Mouse (Mus musculus): Measurements from ENCODE around the gene Gabbr2.

Gene Gabbr2

DNA sequence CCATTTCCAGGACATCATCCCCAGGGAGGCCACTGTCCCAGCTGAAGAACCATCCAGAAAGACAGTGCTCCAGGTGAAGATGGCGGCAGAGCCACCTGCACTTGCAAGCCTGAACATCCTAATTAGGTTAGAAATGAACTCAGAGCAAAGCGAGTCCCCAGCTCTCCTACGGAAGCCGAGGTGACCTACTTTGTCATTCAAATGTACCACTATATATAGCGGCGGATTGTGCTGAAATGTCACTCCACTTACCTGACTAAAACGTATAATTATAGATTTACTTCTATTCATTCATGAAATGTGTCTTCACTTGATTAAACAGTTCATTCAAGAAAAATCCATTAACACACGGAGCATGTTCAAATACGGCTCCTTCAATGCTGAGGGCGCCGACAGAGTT is 170.0 kb downstream of the Gabbr2 start:
- no peak for DNase-seq (ENCODE audit: low spot score)

DNA sequence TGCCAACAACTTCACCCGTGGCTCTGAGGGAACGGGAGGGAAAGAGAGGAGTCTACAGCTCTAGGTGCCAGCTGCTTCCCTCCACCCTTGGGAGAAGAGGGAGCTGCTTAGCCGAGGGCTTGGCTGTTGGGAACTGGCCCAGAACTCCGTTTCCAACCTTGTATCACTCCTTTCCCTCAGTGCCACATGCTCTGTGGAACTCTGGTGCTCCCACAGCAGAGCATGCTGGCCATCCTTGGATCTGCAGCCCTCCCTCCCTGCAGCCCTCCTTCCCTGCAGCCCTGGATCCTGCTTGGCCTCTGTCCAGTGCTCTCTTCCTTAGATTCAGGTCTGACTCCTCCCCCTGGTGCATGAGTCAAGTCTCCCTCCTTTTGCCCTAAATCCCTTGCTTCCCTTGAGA is 176.7 kb downstream of the Gabbr2 start:
- DNase-seq (ENCODE audit: low spot score) = no peak

DNA sequence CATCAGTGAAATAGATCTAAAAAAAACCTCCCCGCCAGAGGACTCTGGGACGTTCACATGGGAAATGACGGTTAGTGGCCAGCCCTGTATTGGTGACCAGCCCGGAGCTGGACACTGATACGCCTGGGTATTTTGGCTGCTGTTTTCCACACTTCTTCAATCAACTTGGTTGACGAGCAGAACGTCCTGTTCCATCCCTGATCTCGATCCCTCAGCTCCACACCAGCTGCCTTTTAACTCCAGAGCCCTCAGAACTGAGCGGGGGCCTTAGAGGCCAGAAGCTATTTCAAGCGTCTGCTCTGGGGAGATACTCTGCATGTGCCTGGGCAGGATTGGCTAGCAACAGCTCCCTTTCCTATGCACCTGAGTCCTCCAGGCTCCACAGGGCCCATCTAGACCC is 177.4 kb downstream of the Gabbr2 start:
- no peak for DNase-seq (ENCODE audit: low spot score)

DNA sequence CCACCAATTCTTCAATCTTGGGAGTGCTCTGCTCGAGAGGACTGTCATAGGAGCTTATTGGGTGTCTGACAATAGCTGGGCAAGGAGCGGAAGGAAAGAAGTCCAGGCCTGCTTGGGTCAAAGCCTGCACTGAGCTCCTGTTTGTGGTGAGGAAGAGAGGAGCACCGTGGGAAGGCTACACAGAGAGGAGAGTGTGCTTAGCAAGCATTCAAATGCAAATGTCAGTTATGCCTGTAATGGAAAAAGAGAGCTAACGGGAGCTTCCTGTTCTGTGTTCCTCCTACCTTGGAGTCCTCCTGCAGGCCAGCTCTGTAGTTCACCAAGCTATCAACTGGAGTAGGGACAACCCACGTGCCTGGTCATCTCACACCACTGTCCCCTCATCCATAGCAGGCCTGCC is 180.5 kb downstream of the Gabbr2 start:
- no peak for DNase-seq (ENCODE audit: low spot score)

DNA sequence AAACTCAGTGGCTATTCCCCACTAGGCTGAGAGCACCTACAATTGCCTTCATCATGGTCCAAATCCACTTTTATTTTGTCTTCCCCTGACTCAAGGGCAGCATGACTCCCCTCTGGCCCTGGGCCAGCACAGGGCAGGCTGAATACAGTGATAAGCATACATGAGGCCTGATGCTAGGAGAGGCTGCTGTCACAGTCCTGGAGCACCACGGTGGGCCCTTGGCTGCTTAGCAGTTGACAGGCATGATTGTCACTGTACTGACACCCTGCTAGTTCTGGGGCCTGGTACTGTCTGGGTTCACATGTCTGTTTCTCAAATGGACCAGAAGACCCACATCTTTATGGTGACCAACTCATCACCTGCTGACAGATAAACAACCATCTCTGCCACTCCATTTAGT is 184.8 kb downstream of the Gabbr2 start:
- DNase-seq (ENCODE audit: low spot score) = peak; percentile 24

DNA sequence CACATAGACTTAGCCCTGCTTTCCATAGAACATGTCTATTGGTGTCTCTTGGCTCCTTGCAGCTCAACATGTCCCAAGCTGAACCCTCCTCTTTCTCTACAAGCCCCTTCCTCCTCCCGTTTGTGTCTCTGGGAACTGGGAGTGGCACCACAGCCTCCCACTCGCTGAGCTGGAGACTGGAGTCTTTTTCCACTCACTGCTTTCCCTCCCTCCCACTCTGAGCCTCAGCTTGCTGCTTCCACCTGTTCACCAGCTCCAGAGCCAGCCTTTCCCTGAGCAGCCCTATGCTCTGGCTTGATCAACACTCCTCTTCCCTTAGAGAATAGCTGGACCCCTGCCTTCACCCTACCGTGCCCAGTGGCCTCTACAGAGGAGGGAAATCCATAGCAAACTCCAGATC is 185.8 kb downstream of the Gabbr2 start:
- no peak for DNase-seq (ENCODE audit: low spot score)

DNA sequence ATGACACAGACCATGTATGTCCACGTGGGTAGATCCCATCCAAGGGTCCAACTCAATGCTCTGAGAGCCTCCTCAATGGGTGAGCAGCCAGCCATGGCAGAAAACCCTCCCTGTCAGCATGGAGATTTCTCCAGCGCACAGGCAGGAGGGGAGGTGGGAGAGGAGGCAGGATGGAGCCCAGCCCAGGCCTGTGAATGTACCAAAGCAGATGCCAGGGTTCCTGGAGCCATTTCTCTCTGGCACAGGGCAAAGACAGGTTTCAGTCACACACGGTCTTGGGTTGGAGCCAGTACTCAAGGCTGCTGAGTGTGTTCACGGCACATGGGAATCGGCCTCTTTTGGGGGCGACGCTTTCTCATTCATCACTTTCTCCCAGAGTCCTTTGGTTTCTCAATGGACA is 189.3 kb downstream of the Gabbr2 start:
- no peak for DNase-seq (ENCODE audit: low spot score)

DNA sequence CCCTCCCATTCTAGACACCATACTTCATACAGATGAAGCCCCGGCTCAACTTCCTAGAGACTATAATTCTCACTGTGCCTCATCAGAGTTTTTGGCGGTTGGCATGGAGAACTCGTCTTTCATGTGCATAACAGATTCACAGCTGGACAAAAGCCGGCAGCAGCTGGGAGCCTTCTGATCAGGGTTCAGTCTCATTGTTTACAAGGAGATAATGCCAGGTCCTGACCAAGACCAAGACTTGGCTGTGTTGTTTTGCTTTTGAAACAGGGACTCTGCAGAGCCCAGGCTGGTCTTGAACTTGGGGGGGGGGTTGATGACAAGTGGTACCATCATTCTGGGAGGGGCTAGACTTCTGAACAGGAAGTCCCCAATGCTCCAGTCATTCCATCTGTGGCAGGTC is 191.8 kb downstream of the Gabbr2 start:
- DNase-seq (ENCODE audit: low spot score) = no peak

DNA sequence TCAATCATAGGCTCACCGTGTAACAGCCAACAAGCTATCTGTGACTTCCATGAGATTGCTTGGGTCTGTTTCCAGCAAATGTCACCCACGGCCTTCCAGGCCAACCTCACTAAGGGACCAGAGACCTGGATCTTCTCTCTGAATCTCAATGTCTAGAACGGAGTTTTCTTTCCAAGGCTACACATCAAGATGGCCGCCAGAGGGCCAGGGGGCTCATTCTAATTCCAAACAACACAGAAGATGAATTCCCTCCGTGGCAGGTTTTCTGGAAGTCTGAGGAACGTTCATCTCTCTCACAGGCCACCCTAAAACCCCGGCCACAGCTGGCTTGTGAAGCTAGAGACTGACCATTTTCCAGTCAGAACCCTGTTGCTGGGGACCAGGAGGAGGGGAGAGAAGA is 196.0 kb downstream of the Gabbr2 start:
- peak; percentile 37 for DNase-seq (ENCODE audit: low spot score)

DNA sequence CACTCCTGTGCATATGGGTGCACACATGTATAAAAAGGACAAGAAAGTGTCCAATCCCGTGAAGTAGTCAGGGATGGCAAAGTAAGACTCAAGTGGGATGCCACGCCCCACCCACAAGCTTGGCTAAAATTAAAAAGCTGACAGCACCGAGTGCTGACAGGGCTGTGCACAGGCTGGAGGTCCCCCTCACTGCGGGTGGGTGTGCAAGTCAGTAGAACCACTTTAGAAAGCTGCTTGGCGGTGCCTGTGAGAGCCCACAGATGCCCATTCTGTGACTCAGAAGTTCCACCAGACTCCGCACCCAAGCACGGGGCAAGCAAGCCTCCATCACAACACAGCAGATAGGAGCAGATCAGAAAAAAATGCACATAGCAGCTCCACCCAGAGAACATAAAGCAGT is 197.1 kb downstream of the Gabbr2 start:
- DNase-seq (ENCODE audit: low spot score) = no peak

DNA sequence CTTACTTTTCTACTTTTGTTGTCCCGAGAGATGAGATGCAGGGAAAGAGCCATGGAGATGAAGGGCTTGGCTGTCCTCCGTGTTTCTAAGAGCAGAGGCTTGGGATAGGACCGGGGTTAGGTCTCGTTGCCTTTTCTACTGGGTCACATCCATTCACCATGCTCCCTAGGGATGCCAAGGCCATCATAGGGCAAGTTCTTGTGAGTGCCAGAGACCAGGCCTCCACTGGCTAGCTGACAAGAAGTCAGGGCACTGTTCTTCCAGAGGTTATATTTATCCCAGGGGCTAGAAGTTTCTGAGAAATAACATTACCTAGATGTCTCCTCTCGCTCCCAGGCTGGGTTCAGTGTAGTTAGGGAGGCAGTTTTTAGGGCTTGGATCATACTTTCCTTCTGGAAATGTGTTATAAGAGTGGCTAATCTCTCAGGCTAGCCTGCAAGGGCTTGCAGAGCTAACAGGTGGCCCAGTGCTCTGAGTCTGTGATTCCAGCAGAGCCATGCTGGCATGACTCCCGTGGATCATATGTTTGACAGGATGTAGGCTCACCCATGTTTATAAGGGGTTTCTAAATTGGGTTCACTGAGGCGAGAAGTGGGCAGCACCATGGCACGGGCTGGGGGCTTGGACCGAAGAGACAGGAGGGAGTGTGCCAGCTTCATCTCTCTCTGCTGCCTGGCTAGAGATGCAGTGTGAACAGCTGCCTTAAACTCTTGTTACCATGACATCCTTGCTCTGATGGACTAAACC is 199.2 kb downstream of the Gabbr2 start:
- no peak for DNase-seq (ENCODE audit: low spot score)

DNA sequence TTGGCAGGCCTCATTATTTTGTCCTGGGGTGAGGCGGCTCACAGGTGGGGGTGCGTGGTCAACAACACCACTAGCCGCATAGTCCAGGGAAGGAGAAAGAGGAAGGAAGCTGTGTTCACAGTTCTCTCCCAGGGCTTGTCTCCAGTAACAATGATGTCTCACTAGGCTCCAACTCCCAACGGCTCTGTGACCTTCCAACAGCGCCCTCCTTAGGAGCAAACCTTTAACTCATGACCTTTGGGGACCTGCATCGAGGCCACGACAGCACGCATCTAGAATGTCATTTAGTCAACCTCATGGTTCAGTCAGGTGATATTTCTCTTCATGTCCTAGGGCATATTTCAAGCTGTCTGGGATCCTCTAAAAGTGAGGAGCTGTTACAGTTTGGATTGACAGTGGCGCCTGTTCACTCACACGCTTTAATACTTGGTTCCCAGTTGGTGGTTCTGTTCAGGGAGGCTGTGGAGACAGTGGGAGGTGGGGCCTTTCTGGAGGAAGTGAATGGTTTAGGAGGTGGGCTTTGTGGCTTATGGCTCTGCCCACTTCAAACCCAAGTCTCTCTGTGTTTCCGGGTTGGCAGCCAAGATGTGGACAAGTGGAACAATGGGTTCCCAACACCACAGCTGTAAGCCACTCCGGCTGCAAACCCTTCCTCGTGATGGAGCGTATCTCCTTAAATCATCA is 200.3 kb downstream of the Gabbr2 start:
- no peak for DNase-seq (ENCODE audit: low spot score)

DNA sequence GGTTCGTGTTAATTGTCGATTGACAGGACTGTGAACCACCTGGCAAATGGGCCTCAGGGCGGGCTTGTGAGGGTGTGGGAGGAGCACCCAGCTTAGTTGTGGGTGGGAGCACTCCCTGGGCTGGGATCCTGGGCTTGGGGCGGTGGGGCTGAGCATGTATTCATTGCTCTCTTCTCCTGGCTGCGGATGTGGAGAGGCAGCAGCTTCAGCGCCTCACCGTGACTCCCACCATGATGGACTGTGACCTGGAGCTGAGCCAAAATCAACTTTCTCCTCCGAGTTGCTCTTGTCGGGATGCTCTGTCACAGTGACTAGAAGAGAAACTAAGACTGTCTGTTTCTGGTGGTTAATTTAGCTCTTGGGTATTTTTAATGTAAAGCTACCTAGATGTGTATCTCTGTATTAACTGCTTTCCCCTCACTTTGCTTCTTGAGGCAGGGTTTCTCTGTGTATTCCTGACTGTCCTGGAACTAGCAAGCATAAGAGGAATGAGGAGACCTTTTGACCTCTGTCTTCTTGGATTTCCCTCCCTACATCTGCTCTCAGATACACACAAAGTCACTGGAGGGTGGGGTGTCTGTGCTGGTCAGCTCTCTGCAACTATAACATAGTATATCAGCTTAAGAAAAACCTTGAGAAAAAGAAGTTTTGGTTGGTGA is 200.9 kb downstream of the Gabbr2 start:
- no peak for DNase-seq (ENCODE audit: low spot score)

DNA sequence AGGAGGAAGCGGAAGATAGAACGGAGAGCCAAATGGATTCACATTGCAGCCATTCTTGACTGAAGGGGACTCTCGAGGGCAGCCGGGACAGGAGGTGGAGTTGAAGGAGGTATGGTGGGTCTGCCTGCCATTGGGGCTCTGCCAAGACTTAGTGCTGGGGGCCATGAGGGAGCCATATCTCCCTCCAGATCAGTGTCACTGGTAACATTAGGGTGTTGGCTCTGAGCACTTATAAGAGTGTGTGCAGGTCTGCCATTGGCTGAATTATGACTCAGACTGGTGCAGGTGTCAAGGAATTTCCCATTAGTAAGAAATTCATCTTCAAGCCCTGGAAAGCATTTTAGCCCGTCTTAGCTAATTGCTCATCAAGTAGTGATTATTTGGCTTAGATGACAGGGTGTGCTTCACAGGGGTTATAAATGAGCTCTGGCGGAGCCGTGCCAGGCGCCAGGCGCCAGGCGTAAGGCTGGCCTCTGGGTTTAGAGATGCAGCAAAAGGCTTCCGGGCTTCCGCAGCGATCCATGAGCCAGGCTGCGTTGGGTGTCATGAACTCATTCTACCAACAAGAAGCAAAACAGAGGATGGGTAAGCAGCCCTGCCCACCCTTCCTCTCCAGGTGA is 207.1 kb downstream of the Gabbr2 start:
- no peak for DNase-seq (ENCODE audit: low spot score)

DNA sequence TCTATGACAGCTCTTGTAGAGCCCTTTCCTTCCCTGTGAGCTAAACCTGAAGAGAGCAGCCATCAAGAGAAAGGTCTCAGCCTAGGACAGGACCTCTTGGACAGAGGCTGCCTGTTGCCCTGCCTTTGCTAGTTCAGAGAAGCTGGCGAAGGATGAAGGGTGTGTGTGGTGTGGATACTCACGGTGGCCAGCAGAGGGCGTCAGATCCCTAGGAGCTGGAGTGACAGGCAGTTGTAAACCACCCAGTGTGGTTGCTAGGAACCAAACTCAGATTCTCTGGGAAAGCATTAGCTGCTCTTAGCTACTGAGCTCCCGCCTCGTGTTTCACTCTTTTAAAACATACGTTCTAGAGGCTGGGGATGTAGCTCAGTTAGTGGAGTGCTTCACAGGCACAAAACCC is 210.6 kb downstream of the Gabbr2 start:
- DNase-seq (ENCODE audit: low spot score) = no peak

DNA sequence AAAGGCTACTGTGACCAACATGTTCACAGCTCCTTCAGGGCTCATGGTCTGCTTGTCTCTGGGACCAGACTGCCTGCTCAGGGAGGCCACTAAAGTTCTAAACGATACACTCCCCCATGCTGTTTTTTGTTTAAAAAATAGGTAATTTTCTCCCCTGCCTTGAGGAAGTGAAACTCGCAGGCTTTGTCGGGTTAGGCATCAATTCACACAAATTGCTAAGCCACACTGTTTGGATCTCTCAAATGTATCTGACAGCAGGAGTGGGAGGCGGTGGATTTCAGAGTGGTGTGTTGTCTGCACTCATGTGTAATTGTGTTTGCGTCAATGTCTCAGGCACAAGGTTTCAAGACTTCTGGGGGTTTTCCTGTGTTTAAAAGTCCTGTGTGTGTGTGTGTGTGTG is 215.7 kb downstream of the Gabbr2 start:
- no peak for DNase-seq (ENCODE audit: low spot score)

DNA sequence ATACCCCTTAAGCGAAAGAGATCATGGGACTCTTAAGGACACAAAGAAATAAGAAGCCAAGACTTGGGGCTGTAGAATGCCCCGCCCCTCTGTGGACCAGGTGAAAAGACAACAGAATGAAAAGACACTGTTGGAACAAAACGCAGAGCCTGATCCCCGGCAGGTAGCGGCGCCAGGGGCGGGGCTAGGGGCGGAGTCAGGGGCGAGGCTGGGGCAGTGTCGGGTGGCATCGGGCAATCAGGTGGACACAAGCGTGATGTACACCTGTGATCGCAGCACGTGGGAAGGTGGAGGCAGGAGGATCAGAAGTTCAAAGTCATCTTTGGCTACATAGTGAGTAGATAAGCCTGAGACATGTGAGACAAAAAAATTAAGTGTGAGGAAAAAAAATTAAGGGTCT is 217.0 kb downstream of the Gabbr2 start:
- DNase-seq (ENCODE audit: low spot score) = no peak

DNA sequence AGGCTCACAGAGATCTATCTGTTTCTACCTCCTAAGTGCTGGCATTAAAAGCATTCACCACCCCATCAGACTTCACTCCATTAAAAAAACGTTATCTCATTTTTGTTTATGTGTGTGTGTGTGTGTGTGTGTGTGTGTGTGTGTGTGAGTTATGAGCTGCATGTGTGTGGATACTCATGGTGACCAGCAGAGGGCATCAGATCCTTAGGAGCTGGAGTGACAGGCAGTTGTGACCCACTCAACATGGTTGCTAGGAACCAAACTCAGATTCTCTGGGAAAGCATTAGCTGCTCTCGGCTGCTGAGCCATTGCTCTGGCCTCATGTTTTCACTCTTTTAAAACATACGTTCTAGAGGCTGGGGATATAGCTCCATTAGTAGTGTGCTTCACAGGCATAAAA is 218.4 kb downstream of the Gabbr2 start:
- DNase-seq (ENCODE audit: low spot score) = no peak

DNA sequence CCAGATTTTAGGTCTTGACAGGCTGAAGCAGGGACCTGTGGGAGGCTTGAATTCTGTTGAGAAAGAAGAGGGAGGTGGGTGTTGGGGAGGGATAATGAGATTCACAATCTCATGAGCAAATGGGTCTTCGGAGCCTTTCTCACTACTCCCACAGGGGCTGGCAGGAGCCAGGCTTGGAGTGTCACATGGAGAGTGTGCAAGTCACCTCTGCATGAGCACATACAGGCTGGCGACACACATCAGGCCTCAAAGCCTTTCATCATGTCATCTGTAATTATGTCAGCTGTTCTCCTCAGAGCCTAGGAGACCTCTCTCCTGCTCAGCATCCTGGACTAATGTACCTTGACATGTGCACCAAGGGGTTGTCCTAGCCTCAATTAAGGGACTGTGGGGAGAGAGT is 219.1 kb downstream of the Gabbr2 start:
- no peak for DNase-seq (ENCODE audit: low spot score)

DNA sequence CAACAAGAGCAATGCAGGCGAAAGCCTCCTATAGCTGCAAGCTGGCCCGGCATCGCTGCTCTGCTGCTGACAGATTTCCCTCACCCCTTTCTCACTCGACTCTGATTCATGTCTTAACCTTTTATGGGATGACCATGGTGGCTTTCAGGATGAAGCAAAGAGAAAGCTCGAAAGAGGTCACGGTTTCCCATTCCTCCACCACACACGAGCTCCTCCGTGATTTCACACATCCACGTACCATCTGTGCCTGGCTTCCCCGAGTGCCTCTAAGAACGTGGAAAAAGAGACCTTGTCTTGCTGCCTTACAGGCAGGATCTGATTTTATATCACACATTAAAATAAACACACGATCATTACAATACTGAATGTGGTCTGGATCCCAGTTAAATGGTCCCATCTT is 220.6 kb downstream of the Gabbr2 start:
- no peak for DNase-seq (ENCODE audit: low spot score)

DNA sequence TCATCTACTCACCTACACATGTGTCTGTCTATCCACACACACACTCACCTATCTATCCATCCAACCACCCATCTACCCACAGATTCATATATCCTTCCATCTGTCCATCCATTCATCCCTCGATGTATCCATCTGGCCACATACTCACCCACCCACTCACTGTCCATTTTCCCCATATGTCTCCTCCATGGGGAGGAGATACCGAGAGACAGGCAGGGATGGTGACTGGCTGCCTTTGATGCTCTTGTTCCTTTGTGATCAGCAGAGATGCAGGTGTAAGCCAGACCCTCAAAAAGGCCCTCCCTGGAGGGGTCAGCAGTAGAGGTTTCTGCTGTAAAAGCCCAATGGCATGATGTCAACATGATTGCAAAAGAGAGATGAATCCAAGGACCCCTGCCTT is 221.0 kb downstream of the Gabbr2 start:
- DNase-seq (ENCODE audit: low spot score) = no peak

DNA sequence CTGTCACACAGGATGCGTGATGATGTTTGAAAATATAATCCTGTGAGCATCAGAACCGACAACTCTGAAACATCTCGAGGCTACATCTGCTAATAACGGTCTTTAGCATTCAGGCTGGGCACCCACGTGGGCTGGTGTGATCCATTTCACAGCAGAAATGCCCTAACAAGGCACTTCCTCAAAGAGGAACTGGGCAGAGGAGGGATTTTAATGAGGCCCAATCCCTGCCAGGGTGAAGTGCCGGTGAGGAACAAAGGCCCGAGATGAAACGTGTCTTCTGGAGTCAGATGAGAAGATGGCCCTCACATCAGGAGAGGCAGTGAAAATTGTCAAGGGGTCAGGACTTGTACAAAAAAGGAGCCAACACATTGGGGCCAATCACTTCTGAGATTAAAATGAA is 221.6 kb downstream of the Gabbr2 start:
- no peak for DNase-seq (ENCODE audit: low spot score)

DNA sequence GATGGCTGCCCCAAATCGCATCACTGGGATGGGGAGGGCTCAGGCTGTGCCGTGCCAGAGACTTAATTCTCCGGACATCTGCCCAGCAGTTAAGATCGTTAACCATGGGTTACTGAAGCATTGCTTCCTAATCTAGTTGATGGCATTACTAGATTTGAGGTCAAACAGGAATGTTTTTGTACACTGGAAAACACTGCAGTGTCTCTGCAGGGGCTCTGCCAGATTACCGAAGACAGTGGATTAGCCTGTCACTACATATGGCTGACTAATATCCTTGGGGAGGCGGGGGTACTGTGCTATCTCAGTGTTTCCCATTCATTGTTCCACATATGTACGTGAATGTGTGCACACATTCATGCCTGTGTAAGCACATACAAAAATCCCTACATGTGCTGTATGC is 225.3 kb downstream of the Gabbr2 start:
- DNase-seq (ENCODE audit: low spot score) = peak; percentile 47

All from retina, embryonic 14.5 days (tissue).